Mouse (Mus musculus): ENCODE measurements around the gene Nelfb.

DNA sequence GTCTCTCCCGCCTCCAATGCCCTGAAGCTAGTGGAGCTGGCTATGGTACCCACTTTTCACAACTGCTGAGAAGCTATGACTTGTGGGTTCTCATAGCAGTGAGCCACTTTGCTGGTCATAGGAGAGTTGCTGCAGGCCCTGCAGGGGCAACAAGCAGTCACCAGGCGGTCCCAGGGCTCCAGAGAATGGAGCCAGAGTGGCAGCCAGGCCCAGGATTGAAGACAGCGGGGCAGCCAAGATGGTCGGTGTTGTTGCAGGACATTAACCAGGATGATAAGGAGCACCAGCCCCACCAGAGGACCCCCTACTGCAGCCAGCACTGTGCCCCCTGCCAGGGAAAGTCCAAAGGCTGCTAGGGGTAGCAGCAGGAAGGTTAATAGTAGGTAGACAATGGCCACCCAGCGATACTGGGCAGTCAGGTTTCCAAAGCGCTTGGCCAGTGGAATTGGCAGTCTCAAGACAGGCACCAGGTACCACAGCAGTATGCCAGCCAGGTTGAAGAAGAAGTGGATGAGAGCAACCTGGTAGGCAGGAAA lies 17.8 kb upstream of the Nelfb start:
- TF ChIP-seq CTCF (IDR thresholded peaks at IDR 0.05; ENCODE audit: borderline replicate concordance, extremely low read depth, insufficient read depth, insufficient read length) (no peak), POLR2A (IDR thresholded peaks at IDR 0.05; ENCODE audit: borderline replicate concordance, extremely low read depth, insufficient read depth, insufficient read length, poor library complexity, severe bottlenecking) (no peak)
